Comparison of ENCODE assay signal across 9 mouse cellular contexts in the genomic region with DNA sequence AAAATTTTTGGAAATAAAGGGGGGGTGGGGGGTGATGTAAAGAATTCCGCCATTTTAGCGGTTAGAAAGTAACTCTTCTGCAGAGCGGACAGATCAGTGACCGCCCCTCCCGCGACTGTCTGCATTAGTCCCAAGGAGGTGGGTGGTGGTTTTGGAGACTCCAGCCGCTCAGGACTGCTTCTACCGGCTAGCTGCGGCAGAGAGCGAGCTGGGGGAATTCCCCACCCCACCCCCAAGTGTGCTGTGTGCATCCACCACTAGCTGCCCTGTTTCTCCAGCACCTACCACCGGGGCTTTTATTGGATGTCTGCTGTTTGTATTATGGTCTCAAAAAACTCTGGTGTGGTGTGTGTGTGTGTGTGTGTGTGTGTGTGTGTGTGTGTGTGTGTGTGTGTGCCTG. TPM values are rescaled to one million over a fixed set of nuclear protein-coding genes. Genes with fewer than 3 reads are reported as not detected.
DNase-seq lines count a peak whose midpoint lies in the region; ATAC-seq and TF ChIP-seq lines count a peak whose summit lies in the region.
"Had no signal": no experiment of that assay in that cellular context is flagged by ENCODE, and none has a peak within 500 bp of the region (broad histone marks: within the 10 kb centered on the region; RNA-seq: fewer than 3 reads in every experiment).

No protein-coding gene starts in this region.

- no peak overlapping the region for H3K27ac ChIP-seq in embryonic facial prominence, embryonic 10.5 days (replicated peaks)
- peak overlapping the region; percentile 80; the same call in 1 of the 2 replicates for H3K27ac ChIP-seq in hindbrain, postnatal 0 days
- H3K27ac ChIP-seq in midbrain, embryonic 16.5 days (ENCODE audit: low read length): peak overlapping the region; percentile 75; the same call in 1 of the 2 replicates

- H3K9me3 ChIP-seq in embryonic facial prominence, embryonic 10.5 days: no peaks in the 10 kb centered on the region
- H3K9me3 ChIP-seq in hindbrain, postnatal 0 days (ENCODE audit: low read length): no peaks in the 10 kb centered on the region
- no peaks in the 10 kb centered on the region for H3K9me3 ChIP-seq in midbrain, embryonic 16.5 days (replicated peaks; ENCODE audit: control insufficient read depth, low read length, poor library complexity, severe bottlenecking)

- peak overlapping the region; percentile 64; the same call in 1 of the 2 replicates for H3K9ac ChIP-seq in hindbrain, postnatal 0 days (replicated peaks; ENCODE audit: low read length)
- H3K9ac ChIP-seq in midbrain, embryonic 16.5 days (ENCODE audit: low read depth, low read length): peak overlapping the region; percentile 69

- H3K27me3 ChIP-seq in embryonic facial prominence, embryonic 10.5 days (replicated peaks; ENCODE audit: low read depth, poor library complexity, severe bottlenecking): peaks cover 52% of the 10 kb centered on the region
- no peaks in the 10 kb centered on the region for H3K27me3 ChIP-seq in hindbrain, postnatal 0 days (ENCODE audit: insufficient read depth, low read length)
- no peaks in the 10 kb centered on the region; the same call in 1 of the 2 replicates for H3K27me3 ChIP-seq in midbrain, embryonic 16.5 days (ENCODE audit: control insufficient read depth, insufficient read depth, low read depth, low read length)

- H3K4me2 ChIP-seq in hindbrain, postnatal 0 days (ENCODE audit: low read depth, low read length): peak overlapping the region; percentile 98
- peak overlapping the region; percentile 89 for H3K4me2 ChIP-seq in midbrain, embryonic 16.5 days (ENCODE audit: low read length)

- peak overlapping the region; percentile 68 for H3K4me3 ChIP-seq in embryonic facial prominence, embryonic 10.5 days
- H3K4me3 ChIP-seq in hindbrain, postnatal 0 days (ENCODE audit: low read length): peak overlapping the region; percentile 66
- peak overlapping the region; percentile 55 for H3K4me3 ChIP-seq in midbrain, embryonic 16.5 days (ENCODE audit: low read depth, low read length)

- intact Hi-C loops in left cerebral cortex, postnatal 25 days (cut with DNase I): no loop called here

- WGBS in embryonic facial prominence, embryonic 10.5 days: 7% methylated on average over 11 of the region's 11 CpGs
- WGBS in hindbrain, postnatal 0 days: 10% methylated on average over 11 of the region's 11 CpGs
- 8% methylated on average over 11 of the region's 11 CpGs for WGBS in midbrain, embryonic 16.5 days

- peak; percentile 30 to 38 for DNase-seq in left cerebral cortex, postnatal 25 days (ENCODE audit: low spot score in 2 of 2)
- DNase-seq in left cerebral cortex, adult 11 months (ENCODE audit: low spot score): no peak
- DNase-seq in embryonic facial prominence, embryonic 10.5 days (ENCODE audit: low spot score): no peak
- DNase-seq in hindbrain, postnatal 0 days (ENCODE audit: low spot score): peak; percentile 29
- DNase-seq in MN1 (ENCODE audit: low spot score): no peak
- DNase-seq in layer of hippocampus, adult 9-10 months (ENCODE audit: low spot score): no peak
- no peak for DNase-seq in lung, postnatal 4 days

- H3K4me1 ChIP-seq in embryonic facial prominence, embryonic 10.5 days: peaks cover 24% of the 10 kb centered on the region
- H3K4me1 ChIP-seq in hindbrain, postnatal 0 days (ENCODE audit: insufficient read depth, low read length): no peaks in the 10 kb centered on the region
- peaks cover 6% of the 10 kb centered on the region; the same call in 1 of the 2 replicates for H3K4me1 ChIP-seq in midbrain, embryonic 16.5 days (ENCODE audit: control insufficient read depth, insufficient read depth, low read length)

- TF ChIP-seq CTCF in hindbrain, postnatal 0 days (IDR thresholded peaks at IDR 0.05; ENCODE audit: low read depth): no peak

- H3K36me3 ChIP-seq in embryonic facial prominence, embryonic 10.5 days (replicated peaks): peaks cover 22% of the 10 kb centered on the region
- peaks cover 19% of the 10 kb centered on the region; the same call in 1 of the 2 replicates for H3K36me3 ChIP-seq in hindbrain, postnatal 0 days (ENCODE audit: insufficient read depth, low read length)
- peaks cover 6% of the 10 kb centered on the region for H3K36me3 ChIP-seq in midbrain, embryonic 16.5 days (ENCODE audit: control insufficient read depth, insufficient read depth, low read length)

- peak; percentile 30; the same call in 1 of the 2 replicates for ATAC-seq in hindbrain, postnatal 0 days
- ATAC-seq in midbrain, embryonic 16.5 days: peak; percentile 25; the same call in 1 of the 2 replicates

RNA-seq across cellular contexts. Expression of gene L3mbtl1, which starts 0.7 kb away (rescaled TPM):
- total RNA-seq in left cerebral cortex, postnatal 25 days (2021): 10 to 100 TPM; 19.1 to 23.6 TPM
- polyA plus RNA-seq in embryonic facial prominence, embryonic 10.5 days (2016; fragmentation: Nextera tagmentation; extraction: Ambion mirVana): 0.06 and 0.19 TPM in 2 replicates
- total RNA-seq in hindbrain, postnatal 0 days (2014; rRNA removed): 10.9 and 38.4 TPM in 2 replicates
- polyA plus RNA-seq in hindbrain, postnatal 0 days (2015; fragmentation: Nextera tagmentation; extraction: Ambion mirVana): 7.5 and 8.1 TPM in 2 replicates
- polyA plus RNA-seq in midbrain, embryonic 16.5 days (2015; fragmentation: Nextera tagmentation; extraction: Ambion mirVana): 4.6 and 8.3 TPM in 2 replicates

RNA-seq across cellular contexts. Expression of gene Srsf6, which starts 12.6 kb away (rescaled TPM):
- total RNA-seq in left cerebral cortex, postnatal 25 days (2021): 100 to 1,000 TPM in 1 of 2 experiments, 10 to 100 TPM in 1; 99.0 to 105 TPM
- 279 and 285 TPM in 2 replicates for polyA plus RNA-seq in embryonic facial prominence, embryonic 10.5 days (2016; fragmentation: Nextera tagmentation; extraction: Ambion mirVana)
- 87.2 and 99.4 TPM in 2 replicates for total RNA-seq in hindbrain, postnatal 0 days (2014; rRNA removed)
- 124 and 135 TPM in 2 replicates for polyA plus RNA-seq in hindbrain, postnatal 0 days (2015; fragmentation: Nextera tagmentation; extraction: Ambion mirVana)
- 118 and 137 TPM in 2 replicates for polyA plus RNA-seq in midbrain, embryonic 16.5 days (2015; fragmentation: Nextera tagmentation; extraction: Ambion mirVana)

RNA-seq across cellular contexts. Expression of gene Sgk2, which starts 43.2 kb away (rescaled TPM):
- 1 to 10 TPM in 1 of 2 experiments, under 1 TPM in 1; 0.76 to 1.1 TPM for total RNA-seq in left cerebral cortex, postnatal 25 days (2021)
- polyA plus RNA-seq in embryonic facial prominence, embryonic 10.5 days (2016; fragmentation: Nextera tagmentation; extraction: Ambion mirVana): not detected in 2 replicates
- total RNA-seq in hindbrain, postnatal 0 days (2014; rRNA removed): 0.07 and 0.16 TPM in 2 replicates
- 0.11 and 0.23 TPM in 2 replicates for polyA plus RNA-seq in hindbrain, postnatal 0 days (2015; fragmentation: Nextera tagmentation; extraction: Ambion mirVana)
- polyA plus RNA-seq in midbrain, embryonic 16.5 days (2015; fragmentation: Nextera tagmentation; extraction: Ambion mirVana): 0.17 TPM in 1 of 2 replicates, not detected in the other
- total RNA-seq: gastrocnemius, postnatal 4 days had no signal

Comparison
In these comparisons a context has a peak if more than half of its experiments do, and no peak if none do; other contexts are left out.
1. DNase-seq: peak in left cerebral cortex, postnatal 25 days (2 of 2) and hindbrain, postnatal 0 days (single experiment); none in left cerebral cortex, adult 11 months (single experiment), embryonic facial prominence, embryonic 10.5 days (single experiment), MN1 (single experiment), layer of hippocampus, adult 9-10 months (single experiment) and lung, postnatal 4 days (0 of 2).
2. Peak in every context shown above with its lines, with median percentiles within 50 percentile points of each other: H3K4me3 ChIP-seq.